Mouse (Mus musculus): ENCODE measurements at regions not wholly inside any gene's neighbourhood (a gene's known extent, or its start where the extent isn't known, plus 50 kb on each side); places are given as distances from the start of the nearest gene placed in this dataset.

- no peak for DNase-seq (ENCODE audit: low spot score in 2 of 2)
Measured at GRCm38 (mm10) chr11:18715851-18716126, 303.0 kb downstream of the Meis1 start.

- DNase-seq (ENCODE audit: low spot score in 2 of 2): no peak
Measured at GRCm38 (mm10) chr11:18715050-18715850, 303.5 kb downstream of the Meis1 start.

GRCm38 (mm10) chr11:18714400-18714799, 304.4 kb downstream of the Meis1 start:
- no peak for DNase-seq (ENCODE audit: low spot score in 2 of 2)

- DNase-seq (ENCODE audit: low spot score in 2 of 2): peak; percentile 42 to 58
Measured at GRCm38 (mm10) chr11:18712642-18713053, 306.1 kb downstream of the Meis1 start.

- DNase-seq (ENCODE audit: low spot score in 2 of 2): no peak
Measured at GRCm38 (mm10) chr11:18709628-18710027, 309.2 kb downstream of the Meis1 start.

GRCm38 (mm10) chr11:18681593-18681992, 337.2 kb downstream of the Meis1 start:
- DNase-seq (ENCODE audit: low spot score in 2 of 2): no peak

- DNase-seq (ENCODE audit: low spot score in 2 of 2): no peak
Measured at GRCm38 (mm10) chr11:18676876-18677275, 341.9 kb downstream of the Meis1 start.

GRCm38 (mm10) chr11:18670967-18671366, 347.8 kb downstream of the Meis1 start:
- no peak for DNase-seq (ENCODE audit: low spot score in 2 of 2)

- no peak for DNase-seq (ENCODE audit: low spot score in 2 of 2)
Measured at GRCm38 (mm10) chr11:18669322-18669721, 349.5 kb downstream of the Meis1 start.

- no peak for DNase-seq (ENCODE audit: low spot score in 2 of 2)
Measured at GRCm38 (mm10) chr11:18656358-18656757, 362.4 kb downstream of the Meis1 start.

GRCm38 (mm10) chr11:18631975-18632773, 386.6 kb downstream of the Meis1 start:
- DNase-seq (ENCODE audit: low spot score in 2 of 2): no peak

GRCm38 (mm10) chr11:18631570-18631969, 387.2 kb downstream of the Meis1 start:
- no peak for DNase-seq (ENCODE audit: low spot score in 2 of 2)

GRCm38 (mm10) chr11:18621777-18622176, 397.0 kb downstream of the Meis1 start:
- no peak for DNase-seq (ENCODE audit: low spot score in 2 of 2)

- DNase-seq (ENCODE audit: low spot score in 2 of 2): no peak
Measured at GRCm38 (mm10) chr11:18604836-18605235, 413.9 kb downstream of the Meis1 start.

- no peak for DNase-seq (ENCODE audit: low spot score in 2 of 2)
Measured at GRCm38 (mm10) chr11:18601568-18602182, 417.1 kb downstream of the Meis1 start.

- no peak for DNase-seq (ENCODE audit: low spot score in 2 of 2)
Measured at GRCm38 (mm10) chr11:18598349-18598748, 420.4 kb downstream of the Meis1 start.

- DNase-seq (ENCODE audit: low spot score in 2 of 2): no peak
Measured at GRCm38 (mm10) chr11:18596996-18597395, 421.8 kb downstream of the Meis1 start.

- DNase-seq (ENCODE audit: low spot score in 2 of 2): no peak
Measured at GRCm38 (mm10) chr11:18590487-18590886, 428.3 kb downstream of the Meis1 start.

- no peak for DNase-seq (ENCODE audit: low spot score in 2 of 2)
Measured at GRCm38 (mm10) chr11:18586468-18586867, 432.3 kb downstream of the Meis1 start.

- DNase-seq (ENCODE audit: low spot score in 2 of 2): no peak
Measured at GRCm38 (mm10) chr11:18585031-18585430, 433.8 kb downstream of the Meis1 start.

- DNase-seq (ENCODE audit: low spot score in 2 of 2): no peak
Measured at GRCm38 (mm10) chr11:18582781-18583161, 436.0 kb downstream of the Meis1 start.

- no peak for DNase-seq (ENCODE audit: low spot score in 2 of 2)
Measured at GRCm38 (mm10) chr11:18581997-18582780, 436.6 kb downstream of the Meis1 start.

Measured in right cerebral cortex, adult 2 months (tissue).